Mouse (Mus musculus): ENCODE data around the gene Cpvl. TPM values are rescaled to one million over a fixed set of nuclear protein-coding genes. Genes with fewer than 3 reads are reported as not detected.

The Cpvl gene
- 0.18 TPM in 1 of 2 replicates, not detected in the other for polyA plus RNA-seq (2015; fragmentation: Nextera tagmentation; extraction: Ambion mirVana)

GRCm38 (mm10) chr6:53978571-53978970 lies at the start of gene Cpvl:
Gene Cpvl, minus strand, starts transcription at chr6:53978671.

Other genes starting within 250 kb of the Cpvl start
- gene Tril, start 157.8 kb downstream of the Cpvl start, polyA plus RNA-seq (2015; fragmentation: Nextera tagmentation; extraction: Ambion mirVana): 9.4 and 10.9 TPM in 2 replicates
- 5.1 and 7.7 TPM in 2 replicates for gene Chn2, start 60.9 kb upstream of the Cpvl start, polyA plus RNA-seq (2015; fragmentation: Nextera tagmentation; extraction: Ambion mirVana)